Mouse (Mus musculus): ENCODE measurements around the gene Gm6525. TPM values are rescaled to one million over a fixed set of nuclear protein-coding genes. Genes with fewer than 3 reads are reported as not detected.

The Gm6525 gene
- total RNA-seq, 2 experiments from 2014 or later, result not detected

GRCm38 (mm10) chr3:84166073-84166472 lies 7.8 kb upstream of the Gm6525 start:
- no peak for DNase-seq
- intact Hi-C loops (cut with DNase I), result no loop called here

DNA sequence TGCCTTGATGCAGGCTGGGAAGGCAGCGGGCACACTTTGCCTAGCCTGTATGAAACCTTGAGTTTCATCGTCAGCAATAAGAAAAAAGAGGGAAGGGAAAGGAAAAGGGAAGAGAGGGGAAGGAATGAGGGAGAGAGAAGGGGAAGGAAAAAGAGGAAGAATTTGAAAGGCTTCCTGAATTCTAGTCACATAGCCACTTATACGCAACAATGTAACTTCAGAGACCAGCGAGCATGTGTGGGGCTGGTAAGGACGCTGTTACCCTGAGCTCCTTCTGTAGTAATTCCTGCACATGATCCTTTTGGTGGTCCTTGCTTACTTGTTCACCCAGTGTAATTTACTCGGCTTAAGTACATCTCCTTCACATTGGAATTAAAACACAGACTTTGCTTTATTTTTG lies 5.0 kb upstream of the Gm6525 start:
- intact Hi-C loops (cut with DNase I), result no loop called here
- no peak for DNase-seq

DNA sequence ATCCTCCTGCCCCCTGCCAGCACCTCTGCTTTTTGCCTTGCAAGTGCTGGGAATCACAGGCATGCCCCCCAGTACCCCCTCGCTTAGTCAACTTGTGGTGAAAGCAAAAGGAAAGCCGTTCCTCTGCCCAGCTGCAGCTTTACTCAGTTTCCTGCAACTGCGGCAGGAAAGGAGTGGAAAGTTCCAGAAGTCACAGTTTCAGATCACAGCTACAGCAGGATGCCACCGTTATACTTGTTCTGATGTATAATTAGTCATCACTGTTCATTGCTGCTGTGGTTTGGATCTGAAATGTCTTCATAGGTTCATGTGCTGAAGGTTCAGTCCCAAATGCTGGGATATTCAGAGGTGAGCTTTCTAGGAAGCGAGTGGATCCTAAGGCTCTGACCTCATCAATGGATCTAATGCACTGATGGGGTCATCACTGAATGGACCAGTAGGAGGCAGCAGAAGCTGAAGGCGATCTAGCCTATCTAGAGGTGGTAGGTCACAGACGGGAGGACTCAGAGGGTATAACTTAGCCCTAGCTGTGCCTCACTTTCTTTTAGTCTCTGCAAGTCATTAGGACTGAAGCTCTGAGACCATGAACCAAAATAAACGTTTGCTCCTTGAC lies 4.4 kb upstream of the Gm6525 start:
- no peak for DNase-seq
- intact Hi-C loops (cut with DNase I), result loop anchor here (5.0 kb wide), 1 partner anchor 373 kb away; no protein-coding TSS in a partner anchor

DNA sequence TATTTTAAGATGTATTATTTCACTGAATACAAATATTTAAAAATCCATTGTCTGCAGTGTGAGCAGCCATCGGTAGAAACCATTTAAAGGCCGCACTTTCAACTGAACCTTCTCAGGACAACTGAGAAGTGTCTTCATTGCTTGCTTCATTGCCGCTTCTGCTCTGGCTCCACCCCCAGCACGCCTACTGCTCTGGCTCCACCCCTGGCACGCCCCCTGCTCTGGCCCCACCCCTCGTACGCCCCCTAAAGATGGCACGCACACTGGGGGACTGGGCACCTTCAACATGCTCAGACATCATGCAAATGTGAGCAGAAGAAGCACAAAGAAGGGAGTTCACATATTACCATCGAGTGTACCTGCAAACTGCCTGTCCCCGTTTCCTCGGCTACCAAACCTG lies 1.5 kb upstream of the Gm6525 start:
- intact Hi-C loops (cut with DNase I), result loop anchor here (5.0 kb wide), 1 partner anchor 370 kb away; no protein-coding TSS in a partner anchor
- no peak for DNase-seq

GRCm38 (mm10) chr3:84175337-84176315 lies 1.7 kb downstream of the Gm6525 start:
- intact Hi-C loops (cut with DNase I), result loop anchor here (1.0 kb wide), 1 partner anchor 138 kb away; no protein-coding TSS in a partner anchor
- DNase-seq, result peak; percentile 38 to 63

- intact Hi-C loops (cut with DNase I), result no loop called here
Observed at GRCm38 (mm10) chr3:84177834-84178233, 3.9 kb downstream of the Gm6525 start.

DNA sequence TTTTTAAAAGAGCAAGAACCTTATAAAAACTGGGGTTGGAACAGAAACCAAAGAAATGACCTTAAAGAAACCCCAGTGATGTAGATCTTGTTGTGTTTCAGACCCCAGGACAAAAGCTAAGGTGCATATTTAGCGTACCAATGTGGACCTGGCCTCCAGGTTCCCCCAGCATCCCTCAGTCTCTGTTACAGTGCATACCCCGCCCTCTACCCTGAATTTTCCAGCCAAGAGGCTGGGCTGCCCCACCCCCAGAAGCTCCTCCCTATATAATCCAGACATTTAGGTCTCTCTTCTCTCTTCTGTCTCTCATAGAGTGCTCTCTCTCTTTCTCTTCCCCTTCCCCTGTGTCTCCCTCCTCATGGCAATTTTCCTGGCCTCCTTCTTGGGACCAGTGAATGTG lies 6.4 kb downstream of the Gm6525 start:
- DNase-seq, result no peak
- intact Hi-C loops (cut with DNase I), result no loop called here

More at GRCm38 (mm10) chr3:84177834-84178233, 3.9 kb downstream of the Gm6525 start:
- no peak for DNase-seq

DNA sequence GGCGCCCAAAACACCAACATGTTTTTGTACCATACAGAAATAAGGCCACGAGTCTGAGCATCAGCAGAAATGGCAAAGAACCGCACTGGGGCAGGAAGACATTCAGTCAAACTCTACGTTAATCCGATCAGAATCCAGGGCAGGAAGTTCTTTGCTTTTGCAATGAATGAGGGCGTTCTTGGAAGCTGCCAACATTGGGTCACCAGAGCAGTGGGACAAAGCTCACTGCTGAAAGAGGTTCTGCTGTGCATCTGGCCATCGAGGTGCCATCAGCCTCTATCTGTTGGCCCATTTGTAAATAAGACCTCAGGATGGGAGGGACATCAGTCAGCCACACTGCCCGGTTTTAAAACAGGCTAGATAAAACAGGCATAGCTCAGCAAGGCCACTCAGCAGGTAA lies 7.2 kb downstream of the Gm6525 start:
- intact Hi-C loops (cut with DNase I), result no loop called here
- no peak for DNase-seq

GRCm38 (mm10) chr3:84181717-84182116 lies 7.8 kb downstream of the Gm6525 start:
- intact Hi-C loops (cut with DNase I), result no loop called here
- DNase-seq, result no peak

GRCm38 (mm10) chr3:84189629-84190173 lies 15.8 kb downstream of the Gm6525 start:
- intact Hi-C loops (cut with DNase I), result no loop called here
- no peak for DNase-seq

DNA sequence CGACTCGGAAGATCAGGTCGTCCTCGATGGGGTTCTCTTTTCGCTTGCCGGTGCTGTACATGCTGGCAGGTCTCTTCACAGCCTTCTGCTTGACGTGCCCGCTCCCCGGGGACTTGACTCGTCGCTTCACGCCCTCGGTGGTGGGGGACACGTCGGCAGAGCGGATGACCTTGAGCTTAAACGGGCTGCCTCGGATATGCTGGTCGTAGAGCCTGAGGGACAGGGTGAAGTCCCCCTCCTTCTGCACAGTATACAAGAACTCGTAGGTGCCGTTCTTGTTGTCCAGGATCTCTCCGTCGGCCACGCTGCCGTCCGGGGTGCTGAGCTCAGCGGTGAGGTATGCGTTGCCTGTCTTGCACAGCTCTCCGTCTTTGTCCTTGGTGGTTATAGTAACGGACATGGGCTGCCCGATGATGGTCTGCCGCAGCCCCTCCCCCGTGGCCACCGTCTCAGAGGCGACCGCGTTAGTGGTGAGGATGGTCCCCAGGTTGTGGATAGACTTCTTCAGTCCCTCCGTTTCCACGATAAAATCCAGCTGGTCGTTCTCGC lies 16.7 kb downstream of the Gm6525 start:
- DNase-seq, result no peak
- intact Hi-C loops (cut with DNase I), result no loop called here

DNA sequence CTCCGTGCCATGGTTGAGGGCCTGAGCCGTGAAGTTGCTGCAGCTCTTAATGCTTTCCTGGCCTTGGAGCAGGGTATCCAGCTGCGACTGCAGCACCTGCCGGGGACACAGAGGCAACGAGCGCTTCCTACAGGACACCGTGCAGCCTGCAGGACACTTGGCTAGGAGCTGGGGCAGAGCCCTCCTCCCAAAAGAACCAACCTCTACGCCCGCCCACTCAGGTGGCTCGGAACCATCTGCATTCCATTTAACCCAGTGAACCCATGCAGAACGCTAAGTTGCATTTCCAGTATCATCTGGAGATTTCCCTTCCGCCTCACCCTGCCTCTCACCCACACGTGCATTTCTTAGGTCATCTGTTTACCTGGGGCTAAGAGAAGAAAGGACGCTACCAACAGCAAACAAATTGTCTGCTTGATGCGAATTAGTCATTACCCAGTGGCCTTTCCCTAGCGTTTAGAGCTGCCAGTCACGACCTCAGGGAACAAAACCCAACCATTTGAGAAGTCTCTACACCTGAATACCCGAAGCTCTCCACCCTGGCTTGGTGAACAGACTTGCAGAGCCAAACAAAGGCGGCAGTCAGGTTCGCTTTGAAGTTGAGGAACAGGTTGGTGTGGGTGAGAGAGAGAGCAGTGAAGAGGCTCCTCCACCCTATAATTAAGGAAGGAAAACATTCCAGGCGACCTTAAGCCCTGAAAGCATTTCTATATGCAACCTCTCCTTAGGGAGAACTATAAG lies 17.4 kb downstream of the Gm6525 start:
- DNase-seq, result no peak
- intact Hi-C loops (cut with DNase I), result no loop called here

GRCm38 (mm10) chr3:84193881-84194280 lies 20.0 kb downstream of the Gm6525 start:
- no peak for DNase-seq
- intact Hi-C loops (cut with DNase I), result no loop called here

GRCm38 (mm10) chr3:84198229-84198628 lies 24.3 kb downstream of the Gm6525 start:
- DNase-seq, result no peak
- intact Hi-C loops (cut with DNase I), result no loop called here

DNA sequence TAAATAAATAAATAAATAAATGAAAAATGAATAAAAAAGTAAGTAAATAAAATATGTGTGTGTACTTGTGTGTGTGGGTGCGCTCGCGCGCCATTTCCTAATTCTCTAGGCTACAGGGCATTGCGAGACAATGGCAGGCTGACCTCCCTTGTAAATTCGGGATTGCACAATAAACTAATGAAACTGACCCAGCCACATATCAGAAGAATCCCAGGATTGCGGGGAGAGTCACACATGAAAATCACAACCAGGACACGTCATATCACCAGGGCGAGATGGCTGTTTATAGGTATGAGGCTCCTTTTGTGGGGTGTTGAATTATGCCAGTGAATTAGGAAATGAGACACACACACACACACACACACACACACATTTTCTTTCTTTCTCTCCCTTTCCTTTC lies 25.6 kb downstream of the Gm6525 start:
- intact Hi-C loops (cut with DNase I), result no loop called here
- DNase-seq, result no peak

DNA sequence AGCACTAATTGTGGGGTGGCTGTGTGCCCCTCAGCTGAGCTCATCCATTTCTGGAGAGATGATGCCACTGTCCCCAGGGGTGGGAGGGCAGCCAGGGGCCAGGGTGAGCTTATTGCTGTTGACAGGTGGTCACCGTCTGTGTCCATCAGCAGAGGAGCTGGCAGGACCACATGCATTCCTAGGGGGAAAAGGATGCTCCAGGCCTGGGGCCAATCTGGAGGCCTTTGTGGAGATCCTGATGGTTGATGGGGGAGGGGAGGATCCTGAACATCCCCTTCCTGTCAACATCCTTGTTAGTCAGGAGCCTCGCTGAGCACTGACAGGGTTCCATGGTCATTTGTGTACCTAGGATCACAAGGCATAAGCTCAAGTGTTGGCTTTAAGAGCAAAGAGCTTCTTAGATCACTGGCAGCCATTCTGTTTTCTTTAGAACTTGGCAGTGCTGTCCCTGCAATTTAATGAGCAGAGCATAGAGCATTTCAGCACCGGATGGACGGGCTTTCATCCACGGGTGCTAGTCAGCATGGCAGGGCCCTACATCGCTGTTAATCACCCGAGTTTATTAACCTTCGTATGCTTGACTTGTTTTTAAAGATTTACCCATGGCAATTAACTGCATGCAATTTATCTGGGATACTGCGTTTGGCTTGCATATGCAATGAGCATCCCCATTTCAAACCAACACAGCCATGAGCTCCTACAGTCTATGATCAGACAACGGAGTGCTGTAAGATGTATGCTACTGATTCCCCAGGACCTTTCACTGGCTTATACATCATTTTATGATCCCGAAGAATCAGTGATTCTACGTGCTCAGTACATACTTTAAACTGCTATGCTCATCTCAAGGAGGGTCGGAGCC lies 26.9 kb downstream of the Gm6525 start:
- peak in 1 of 2 experiments; percentile 34 for DNase-seq
- intact Hi-C loops (cut with DNase I), result no loop called here

DNA sequence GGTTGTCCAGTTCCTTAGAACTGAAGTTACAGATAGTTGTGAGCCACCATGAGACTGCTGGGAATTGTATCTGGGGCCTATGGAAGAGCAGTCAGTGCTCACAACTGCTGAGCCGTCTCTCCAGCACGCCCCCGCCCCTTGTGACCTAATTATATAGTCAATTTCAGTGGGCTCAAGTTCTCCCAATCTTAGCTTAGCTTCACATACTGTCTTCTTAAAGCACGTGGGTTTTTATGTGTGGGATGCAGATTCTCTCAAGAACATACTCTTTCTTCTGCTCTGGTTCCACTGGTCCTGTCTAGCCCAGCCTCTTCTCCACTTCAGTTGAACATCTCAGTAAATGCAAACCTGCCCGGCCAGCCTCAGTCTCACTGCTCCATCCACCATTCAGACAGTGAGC lies 30.7 kb downstream of the Gm6525 start:
- no peak for DNase-seq
- intact Hi-C loops (cut with DNase I), result no loop called here

DNA sequence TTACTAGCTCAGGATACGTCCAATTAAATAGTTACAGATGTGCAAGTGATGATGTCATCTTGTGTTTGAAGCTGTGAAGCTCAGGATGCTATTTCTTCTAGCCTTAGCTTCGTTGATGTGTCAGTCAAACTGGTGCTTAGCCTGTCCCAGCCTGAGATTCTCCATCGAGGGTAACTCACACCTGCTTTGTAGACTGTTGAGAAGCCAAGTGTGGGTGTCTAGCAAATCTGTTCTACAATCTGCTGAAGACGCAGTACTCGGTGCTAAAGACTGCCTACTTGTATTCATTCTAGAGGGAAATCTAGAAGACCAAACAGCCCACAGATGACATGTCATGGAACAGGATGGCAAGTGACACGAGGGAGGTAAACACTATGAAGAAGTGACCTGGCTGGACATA lies 31.7 kb downstream of the Gm6525 start:
- intact Hi-C loops (cut with DNase I), result no loop called here

GRCm38 (mm10) chr3:84206106-84206505 lies 32.2 kb downstream of the Gm6525 start:
- DNase-seq, result no peak
- intact Hi-C loops (cut with DNase I), result no loop called here

More for the DNA sequence above, 31.7 kb downstream of the Gm6525 start:
- no peak for DNase-seq

Measured in gastrocnemius, postnatal 36 days (tissue).